Mouse (Mus musculus): ENCODE data around the gene Nox1.

GRCm38 (mm10) chrX:134221856-134222255 lies at the start of gene Nox1:
- no peak for TF ChIP-seq TAL1 (conservative IDR thresholded peaks at IDR 0.05; ENCODE audit: low read depth, low read length)
- TF ChIP-seq CTCF (IDR thresholded peaks at IDR 0.05; ENCODE audit: low read depth, low read length) = no peak
